Mouse (Mus musculus) heart, adult 11 months (tissue): ENCODE data around the gene Ubr4.

Source experiments
- DNase-seq: peaks from one replicate; pipeline ENCODE4 v3.0.0; 2022

Ubr4 gene

DNA sequence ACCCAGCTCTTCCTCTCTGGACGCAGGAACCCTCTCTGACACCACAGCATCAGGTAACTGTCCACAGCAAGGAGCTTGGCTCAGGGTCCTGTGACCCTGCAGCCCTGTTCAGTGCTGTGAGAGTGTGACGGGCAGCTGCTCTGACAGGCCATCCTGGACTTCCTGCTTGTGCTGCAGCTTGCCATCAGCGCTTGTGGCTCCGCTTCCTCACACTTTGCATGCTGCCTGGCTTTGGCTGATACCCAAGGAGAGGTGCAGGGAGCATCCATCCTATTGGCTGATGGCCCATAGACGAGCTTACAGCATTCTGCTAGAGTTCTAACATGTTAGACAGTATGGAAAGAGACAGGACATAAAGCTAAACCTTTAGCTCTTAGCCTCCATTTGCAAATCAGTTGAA, 88.8 kb downstream of the Ubr4 start:
- DNase-seq: no peak

DNA sequence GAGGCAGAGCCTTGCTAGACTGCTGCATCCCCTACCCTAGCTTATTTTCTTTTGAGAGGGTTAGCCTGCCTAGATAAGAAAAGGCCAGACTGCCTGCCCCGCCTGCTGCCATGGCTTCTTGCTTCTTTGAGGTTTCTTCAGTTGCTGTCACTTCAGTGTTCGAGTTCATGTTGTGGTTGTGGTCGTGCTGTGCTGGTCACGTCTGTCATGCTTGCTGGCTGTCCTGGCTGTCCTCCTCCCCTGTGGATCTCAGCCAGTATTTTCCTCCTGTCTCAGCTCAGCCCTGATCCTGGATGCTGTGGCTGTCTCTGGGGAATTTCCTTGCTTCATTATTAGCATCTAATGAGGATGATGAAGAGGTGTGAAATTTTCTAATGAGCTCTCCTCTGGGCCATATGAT, 89.4 kb downstream of the Ubr4 start:
- DNase-seq: no peak

DNA sequence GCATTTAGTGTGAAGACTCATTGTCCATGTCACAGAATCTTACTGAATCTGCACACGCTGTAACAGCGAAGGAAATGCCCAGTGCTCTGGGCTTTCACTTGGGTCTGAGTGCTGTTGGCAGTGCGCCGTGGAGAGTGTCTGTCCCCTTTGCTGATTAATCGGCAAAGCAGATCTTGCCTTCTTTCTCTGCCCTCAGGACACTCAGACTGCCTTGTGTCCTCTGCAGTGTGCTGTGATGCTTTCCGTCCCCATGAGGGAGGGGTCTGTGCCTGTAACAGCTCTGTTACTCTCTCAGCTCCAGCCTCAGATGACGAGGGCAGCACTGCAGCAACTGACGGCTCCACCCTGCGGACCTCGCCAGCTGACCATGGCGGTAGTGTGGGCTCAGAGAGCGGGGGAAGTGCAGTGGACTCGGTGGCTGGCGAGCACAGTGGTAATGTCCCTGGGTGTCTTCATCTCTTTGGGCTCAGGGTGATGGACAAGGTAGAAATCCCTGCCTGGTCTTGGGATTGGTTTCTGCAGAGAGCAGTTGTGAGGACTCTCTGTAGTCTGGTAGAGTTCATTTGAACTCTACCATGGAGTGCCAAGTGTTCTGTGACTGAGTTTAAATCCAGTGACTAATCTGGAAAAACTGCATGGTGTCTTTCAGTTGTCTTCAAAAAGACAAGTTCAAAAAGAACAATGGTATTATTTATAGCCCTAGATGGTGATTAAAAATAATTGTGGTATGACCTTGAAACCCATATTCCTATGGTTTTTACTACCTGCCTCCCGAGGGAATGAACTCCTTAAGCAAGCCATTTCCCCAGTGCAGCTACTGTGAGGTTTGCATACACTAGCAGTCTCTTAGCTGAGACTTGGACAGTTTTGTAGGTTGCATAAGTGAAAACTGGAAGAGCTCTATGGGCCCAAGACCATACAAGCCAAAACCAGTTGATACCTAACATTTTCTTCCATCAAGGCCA, 90.3 kb downstream of the Ubr4 start:
- DNase-seq: no peak

DNA sequence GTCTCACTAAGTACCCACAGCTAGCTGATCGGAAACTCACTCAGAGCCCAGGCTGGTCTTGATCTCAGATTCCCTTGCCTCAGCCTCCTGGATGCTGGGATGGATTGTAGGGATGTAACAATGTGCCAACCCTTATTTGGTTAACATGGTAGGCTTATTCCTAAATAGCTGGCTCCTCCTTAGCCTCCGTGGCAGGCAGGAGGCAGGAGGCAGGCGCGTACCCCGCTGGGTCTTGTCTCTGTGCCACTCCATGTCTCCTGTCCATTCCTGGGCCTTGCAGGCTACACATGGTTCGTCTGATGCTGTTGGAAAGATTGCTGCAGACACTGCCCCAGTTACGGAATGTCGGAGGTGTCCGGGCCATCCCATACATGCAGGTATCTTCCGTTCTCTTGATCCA, 91.9 kb downstream of the Ubr4 start:
- DNase-seq: no peak

DNA sequence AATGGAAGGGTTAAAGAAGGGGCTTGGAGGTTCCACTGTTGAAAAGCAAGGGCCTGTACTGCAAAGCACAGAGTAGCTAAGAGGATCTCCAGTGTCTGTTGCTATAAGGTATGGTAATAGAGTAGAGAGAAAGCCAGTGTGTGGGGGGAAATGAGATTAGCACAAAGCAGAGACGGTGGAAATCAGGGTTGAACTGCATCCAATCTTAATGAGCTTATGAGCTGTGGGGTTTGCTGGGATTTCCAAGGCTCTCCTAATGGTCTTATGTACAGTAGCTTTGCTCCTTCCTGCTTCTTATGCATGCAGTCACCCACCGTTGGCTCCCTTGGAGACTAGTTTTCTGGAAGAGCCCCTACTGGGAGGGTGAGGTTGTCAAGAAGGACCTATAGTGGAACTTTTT, 93.8 kb downstream of the Ubr4 start:
- DNase-seq: no peak

DNA sequence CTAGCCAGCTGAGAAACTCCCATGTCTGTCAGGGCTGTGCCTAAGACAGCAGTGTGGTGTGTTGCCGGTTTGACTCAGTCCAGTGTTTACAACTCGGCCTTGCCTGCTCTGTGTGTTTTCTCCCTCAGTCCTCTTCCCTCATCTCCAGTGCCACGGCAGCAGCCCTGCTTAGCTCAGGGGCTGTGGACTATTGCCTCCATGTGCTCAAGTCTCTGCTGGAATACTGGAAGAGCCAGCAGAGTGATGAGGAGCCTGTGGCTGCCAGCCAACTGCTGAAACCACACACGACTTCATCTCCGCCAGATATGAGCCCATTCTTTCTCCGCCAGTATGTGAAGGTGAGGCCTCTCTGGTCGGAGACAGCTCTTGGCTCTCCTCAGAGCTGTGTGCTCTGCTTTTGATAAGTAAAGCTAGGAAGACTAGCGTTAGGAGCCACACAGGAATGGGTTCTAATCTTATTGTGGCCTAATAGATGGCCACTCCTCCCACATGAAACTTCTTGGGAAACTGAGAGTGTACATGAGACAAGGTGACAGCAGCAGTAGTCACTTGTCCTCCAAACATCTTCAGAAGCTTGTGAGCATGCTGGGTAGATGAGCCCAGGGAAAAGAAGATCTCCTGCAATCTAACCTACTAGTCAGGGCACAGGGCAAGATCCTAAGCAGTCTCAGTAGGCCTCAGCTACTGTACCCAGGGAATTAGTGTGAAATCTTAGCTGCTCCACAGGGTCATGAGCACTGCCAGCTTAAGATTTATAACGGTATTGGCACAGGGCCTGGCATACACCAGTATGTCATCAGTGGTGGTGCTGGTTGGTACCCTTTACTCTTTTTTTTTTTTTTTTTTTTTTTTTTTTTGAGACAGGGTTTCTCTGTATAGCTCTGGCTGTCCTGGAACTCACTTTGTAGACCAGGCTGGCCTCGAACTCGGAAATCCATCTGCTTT, 94.6 kb downstream of the Ubr4 start:
- no peak for DNase-seq

DNA sequence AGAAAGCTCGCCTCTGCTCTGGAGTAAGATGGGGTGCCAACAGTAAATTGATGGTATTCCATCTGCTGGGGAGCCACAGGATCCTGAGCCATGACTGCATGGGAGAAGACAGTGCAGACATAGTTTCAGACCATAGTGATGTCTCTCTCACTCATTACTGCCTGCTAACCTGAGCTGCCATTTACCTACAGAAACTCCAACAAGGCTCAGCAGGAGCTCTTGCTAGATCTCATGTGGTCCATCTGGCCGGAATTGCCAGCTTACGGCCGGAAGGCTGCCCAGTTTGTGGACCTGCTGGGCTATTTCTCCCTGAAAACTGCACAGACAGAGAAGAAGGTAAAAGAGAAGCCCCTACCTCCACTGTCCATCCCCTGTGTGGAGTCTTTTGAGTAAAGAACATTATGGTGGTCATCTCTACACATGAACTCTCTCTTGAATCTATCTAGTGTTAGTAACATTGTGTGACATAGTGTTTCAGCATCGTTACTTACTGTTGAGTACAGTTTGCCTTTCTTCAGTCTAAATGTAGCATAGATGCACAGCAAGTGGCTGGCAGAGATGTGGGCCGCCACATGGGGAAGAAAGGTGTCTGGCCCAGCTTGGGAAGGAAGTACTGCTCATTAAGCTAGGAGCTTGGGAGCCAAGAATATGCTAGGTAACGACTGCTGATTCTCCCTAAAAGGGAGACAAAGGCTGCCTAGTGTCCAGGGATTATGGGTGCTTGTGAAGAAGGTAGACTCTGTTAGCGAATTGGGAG, 100.7 kb downstream of the Ubr4 start:
- DNase-seq: no peak

DNA sequence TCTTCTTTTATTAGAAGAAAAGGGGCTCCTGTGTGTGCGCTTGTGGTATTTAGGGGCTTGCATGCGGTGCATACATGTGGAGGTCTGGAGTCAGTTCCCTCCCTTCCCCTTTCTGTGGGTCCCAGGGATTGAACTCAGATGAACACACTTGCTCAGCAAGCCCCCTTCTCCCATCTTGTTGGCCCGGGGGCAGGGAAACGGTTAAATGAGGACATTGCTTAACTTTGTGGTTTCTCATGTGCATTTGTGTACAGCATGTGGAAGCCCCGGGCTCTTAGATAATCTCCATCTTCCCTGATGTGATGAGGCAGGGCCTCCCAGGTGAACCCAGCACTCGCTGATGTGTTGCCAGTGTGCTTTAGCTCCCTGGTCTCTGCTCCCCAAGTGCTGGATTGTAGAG, 101.9 kb downstream of the Ubr4 start:
- no peak for DNase-seq

DNA sequence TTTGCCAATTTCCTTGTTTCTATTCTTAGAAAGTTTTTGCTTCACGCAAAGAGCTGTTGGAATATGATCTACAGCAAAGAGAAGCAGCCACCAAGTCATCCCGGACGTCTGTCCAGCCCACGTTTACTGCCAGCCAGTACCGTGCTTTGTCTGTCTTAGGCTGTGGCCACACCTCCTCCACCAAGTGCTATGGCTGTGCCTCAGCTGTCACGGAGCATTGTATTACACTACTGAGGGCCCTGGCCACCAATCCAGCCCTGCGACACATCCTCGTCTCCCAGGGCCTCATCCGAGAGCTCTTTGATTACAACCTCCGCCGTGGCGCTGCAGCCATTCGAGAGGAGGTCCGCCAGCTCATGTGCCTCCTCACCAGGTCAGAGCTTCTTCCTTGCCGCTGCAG, 107.6 kb downstream of the Ubr4 start:
- DNase-seq: no peak

DNA sequence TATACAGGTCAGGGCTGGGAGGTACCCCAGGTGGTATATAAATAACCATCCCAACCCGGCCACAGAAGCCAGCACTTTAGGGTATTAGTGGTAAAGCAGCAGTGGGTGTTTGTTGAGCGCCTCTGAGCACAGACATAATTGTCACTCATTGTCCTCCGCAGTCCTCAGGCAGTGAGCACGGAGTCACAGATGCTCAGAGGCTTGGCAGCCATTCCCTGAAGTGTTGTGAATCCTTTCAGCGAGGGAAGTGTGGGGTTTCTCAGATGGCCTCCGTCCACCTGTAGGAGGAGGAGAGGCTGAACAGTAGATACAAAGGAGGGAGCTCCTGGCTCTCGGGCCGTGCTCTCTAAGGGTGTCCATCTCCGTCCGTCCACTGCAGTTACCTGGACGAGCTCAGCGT, 111.8 kb downstream of the Ubr4 start:
- no peak for DNase-seq

DNA sequence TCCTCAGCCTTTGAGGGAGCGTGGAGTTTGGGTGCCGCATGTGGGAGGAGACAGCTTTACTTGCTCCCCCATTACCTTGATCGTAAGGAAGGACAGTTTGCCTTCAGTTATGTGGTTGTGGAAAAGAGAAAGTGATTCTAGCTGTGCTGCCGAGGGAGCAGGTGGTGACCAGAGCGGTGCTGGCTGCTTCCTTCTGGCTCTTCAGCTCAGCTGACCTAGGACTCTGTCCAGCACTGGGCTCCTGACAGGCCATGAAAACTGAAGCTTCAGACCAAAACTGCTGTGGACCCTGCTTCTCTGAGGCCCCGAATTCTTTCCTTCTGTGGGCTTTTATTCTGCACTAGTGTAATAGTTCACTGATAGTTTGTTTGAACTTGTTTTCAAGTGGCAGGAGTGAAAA, 114.1 kb downstream of the Ubr4 start:
- DNase-seq: no peak

DNA sequence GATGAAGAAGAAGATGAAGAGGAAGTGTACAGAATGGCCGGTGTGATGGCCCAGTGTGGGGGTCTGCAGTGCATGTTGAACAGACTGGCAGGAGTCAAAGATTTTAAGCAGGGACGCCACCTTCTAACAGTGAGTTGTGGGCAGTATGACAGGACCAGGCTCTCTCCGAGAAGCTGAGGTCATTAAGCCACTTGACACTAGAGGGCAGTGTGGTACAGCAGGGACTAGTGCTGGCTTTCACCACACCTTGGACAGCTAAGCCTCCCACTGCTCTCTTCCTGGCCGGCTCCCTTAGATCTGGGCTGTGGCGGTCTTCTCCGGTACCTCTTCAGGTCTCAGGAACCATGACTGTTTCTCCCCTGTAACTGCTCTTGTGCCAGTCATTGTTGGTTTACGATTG, 117.8 kb downstream of the Ubr4 start:
- peak; percentile 97 for DNase-seq

DNA sequence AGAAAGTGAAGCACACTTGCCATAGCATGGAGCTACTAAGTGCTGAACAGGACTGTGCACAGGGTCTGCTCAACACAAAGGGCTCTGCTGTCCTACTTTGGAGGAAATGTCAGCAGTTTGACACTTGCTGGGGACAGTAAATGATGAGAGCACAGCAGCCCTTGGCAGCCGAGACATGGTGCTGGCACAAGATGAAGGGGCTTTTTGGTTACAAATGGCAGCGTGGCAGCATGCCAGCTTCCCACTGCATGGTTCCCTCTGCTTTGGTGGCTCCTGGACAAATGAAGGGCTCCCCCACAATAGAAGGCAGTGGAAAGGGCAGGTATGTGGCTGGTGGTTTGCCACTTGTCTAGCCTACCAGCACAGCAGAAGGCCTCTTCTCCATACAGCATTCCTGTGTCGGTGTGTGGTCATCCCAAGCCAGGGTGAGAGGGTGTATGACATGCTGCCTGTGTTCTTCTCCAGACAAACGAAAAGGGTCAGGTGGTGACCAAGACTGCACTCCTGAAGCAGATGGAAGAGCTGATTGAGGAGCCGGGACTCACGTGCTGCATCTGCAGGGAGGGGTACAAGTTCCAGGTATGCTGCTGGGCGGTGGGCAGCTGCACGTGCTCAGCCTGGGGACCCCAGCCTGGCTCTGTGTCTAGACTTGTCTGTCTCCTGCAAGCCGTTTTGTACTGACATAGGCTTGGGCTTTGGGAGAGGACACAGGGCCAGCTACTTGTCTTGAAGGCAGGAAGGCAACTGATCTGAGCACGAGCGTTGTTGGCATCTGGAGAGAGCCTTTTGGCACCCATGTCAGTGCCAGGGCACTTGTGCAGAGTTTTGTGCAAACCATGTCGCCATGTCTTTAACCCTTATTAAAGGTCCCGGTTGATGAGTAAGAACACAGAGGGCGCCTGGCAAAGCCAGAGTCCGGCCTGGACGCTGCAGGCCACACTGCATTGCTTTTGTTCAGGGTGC, 124.5 kb downstream of the Ubr4 start:
- DNase-seq: no peak

DNA sequence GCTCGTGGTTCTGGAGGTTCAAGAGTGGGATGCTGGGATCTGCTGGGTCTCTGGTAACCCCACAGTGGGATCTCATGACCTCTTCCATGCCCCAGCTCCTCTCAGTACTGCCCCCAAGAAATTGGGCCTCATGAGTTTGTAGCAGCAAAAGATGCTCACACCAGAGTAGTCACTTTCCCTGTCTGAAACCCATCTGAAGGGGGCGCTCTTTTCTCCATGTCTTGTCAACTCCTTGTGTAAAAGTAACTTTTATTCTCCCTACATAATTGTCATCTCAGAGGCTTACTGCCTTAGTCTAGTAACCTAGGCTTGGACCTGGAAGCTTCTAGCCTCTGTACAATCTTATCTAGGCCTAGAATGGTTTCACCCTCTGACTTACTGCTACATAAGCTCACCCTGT, 125.6 kb downstream of the Ubr4 start:
- no peak for DNase-seq

DNA sequence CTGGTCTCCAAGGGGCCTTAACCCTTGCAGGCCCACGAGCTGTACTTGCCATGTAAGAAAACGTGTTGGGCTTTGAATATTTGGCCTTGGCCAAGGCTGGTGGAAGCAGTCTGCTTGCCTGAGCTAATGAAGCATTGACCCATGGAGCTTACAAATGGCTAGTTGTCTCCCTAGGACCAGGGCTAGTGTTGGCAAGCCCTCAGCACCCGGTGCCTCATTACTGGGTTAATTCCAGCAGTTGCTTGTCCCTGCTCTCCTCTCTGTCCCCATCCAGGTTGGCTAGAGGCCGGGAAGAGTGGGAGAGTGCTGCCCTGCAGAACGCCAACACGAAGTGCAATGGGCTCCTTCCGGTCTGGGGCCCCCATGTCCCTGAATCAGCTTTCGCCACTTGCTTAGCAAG, 126.8 kb downstream of the Ubr4 start:
- no peak for DNase-seq

DNA sequence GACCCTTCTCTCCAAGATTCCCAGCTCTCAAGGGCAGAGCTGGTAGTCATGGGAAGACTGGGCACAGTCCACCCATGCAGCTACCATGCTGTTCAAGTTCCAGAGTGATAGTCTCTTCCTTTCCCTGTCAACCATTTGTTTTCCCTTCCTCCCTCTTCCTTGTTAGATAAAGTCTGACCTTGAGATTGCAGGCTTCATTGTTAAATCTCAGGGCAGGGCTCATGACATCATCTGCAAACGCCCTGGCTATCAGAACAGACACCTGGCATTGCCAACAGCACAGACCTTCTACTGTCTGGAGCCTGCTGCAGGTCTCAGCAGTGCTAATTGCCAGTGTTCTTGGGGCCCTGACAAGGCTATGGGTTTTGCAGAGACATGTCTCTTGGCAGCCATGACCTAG, 129.0 kb downstream of the Ubr4 start:
- no peak for DNase-seq

DNA sequence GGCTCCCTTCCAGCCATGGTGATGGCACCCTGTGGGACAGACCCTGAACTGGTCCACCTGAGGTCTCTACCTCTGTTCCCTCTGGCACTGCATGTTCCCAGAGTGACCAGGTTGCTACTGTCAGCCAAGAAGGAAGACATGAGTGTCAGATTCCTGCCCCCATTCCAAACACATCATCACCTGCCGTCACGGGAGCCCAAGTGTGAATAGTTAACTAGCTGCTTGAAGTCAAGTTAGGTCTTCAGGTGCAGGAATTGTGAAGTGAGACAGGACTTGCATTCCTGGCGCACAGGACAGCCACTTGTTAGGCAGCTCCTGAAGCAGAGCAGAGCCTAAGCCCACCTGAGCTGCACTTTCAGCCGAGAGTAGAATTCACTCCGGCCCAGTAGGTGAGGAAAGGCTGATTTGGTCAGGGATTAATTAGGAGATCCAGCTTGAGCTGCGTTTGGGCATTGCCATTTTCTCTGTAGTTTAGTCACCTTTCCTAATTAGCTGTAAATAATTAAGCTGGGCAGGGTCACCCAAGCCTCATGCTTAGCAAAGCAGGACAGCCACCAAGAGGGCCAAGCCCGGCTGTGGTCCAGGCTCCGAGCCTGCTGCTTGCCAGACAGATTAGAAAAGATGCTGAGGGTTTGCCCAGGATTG, 131.2 kb downstream of the Ubr4 start:
- no peak for DNase-seq

DNA sequence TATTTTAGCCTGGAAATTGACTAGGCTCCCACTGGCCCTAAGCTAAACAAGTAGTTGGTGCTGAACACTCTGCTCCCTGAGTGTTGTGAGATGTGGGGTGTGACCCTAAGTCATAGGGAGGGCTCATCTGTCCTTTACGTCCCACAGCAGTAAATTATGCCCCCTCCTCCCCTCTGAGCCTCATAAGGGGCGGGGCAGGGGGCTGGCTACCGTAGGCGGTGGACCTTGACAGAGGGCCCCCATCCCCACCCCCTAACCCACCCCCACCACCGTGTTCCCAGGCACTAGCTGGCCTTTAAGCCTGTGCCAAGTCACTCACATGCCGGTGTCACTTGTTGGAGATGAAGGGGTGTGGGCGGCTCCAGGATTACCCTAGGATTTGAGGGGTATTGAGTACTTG, 132.1 kb downstream of the Ubr4 start:
- DNase-seq: peak; percentile 88

DNA sequence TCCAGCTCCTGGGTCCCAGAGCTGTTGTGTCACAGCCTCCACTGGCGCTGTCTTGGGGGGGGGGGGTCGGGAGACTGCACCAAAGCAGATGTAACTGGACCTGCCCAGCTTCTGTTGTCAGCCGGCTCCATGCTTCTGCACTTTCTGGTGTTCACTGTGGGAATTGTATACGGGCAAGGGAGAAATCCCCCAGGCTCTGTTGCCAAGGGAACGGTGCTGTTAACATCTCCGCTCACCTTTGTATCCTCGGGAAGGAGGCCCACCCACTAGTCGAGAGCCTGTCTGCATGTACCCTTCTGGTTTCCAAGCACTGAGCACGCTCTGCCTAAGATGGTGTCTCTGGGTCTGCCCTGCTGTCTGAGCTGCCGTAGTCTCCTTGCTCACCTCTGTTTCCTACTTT, 134.7 kb downstream of the Ubr4 start:
- no peak for DNase-seq

DNA sequence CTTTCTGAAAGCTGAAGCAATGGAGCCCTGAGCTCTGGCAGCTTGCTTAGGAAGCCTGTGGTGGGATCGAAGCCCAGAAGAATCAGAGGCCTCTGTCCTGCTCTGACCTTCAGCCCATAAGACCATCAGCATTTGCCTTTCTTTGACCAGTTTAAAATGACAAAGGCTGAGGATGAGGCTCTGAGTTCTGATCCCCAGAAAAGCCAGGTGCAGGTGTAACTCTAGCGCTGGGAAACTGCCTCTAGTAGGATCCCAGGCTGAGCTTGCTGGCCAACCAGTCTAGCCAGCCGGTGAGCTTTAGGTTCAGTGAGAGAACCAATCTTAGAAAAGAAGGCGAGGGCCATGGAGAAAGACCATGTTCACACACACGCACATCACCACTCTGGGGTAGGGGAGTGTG, 135.9 kb downstream of the Ubr4 start:
- DNase-seq: no peak

DNA sequence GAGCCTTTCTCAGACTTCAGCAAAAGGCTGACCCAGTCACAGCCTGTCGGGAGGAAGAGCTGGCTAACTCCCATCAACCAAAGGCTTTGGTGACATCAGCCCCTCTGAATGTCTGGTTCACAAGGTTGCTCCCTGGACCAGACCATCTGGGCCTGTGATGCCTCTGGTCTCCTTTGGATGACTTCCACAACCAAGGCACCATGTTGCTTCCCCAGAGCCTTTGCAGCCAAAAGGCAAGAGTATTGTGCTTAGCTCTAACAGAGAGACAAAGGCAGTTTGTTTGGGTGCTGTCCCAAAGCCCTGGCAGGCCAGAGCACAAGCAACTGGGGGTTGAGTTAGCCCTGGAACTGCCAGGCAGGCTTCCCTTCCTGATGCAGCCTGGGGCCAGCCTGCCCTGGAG, 137.5 kb downstream of the Ubr4 start:
- peak; percentile 94 for DNase-seq
